Mouse (Mus musculus): ENCODE results near the gene Tlr13. TPM values are rescaled to one million over a fixed set of nuclear protein-coding genes. Genes with fewer than 3 reads are reported as not detected.
A peak's percentile ranks its signal among the peaks of the same experiment; 100 is the strongest.
"Not testable (repeated sequence)": the region's sequence is repeated elsewhere in the genome, so short reads cannot be mapped to it uniquely, and the experiment has no call there.

The Tlr13 gene
- polyA plus RNA-seq, 1 experiment: 1.2 TPM

DNA sequence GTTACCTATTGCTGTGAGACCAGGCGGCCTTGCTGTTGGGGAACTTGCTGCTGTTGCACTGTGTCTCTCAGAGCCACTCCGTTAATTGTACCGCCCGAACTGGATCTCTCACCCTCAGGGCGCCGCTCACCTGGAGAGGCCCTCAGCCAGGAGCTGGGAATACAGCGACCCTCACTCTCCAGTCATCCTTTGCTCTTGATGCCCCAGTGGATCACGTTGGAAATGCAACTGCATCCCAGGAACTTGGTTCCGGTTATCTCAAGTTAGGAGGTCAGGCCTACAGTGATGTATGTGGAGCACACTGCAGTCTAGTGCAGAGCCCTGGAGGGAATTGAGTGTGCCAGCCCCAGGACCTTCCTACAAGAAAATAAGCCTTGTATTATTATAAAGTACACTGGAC lies 33.3 kb downstream of the Tlr13 start:
- Histone ChIP-seq H3K4me1 (ENCODE audit: control insufficient read depth, insufficient read depth, low read length) (no peaks in the 10 kb centered on the region), H3K4me3 (ENCODE audit: insufficient read depth, low read length) (no peak overlapping the region), H3K27ac (ENCODE audit: insufficient read depth, low read length) (no peak overlapping the region)
- TF ChIP-seq POLR2A (IDR thresholded peaks at IDR 0.05; ENCODE audit: extremely low read depth, insufficient read depth, low read length): no peak
- no peak for TF ChIP-seq CTCF (IDR thresholded peaks at IDR 0.05; ENCODE audit: extremely low read depth, insufficient read depth, low read length)

DNA sequence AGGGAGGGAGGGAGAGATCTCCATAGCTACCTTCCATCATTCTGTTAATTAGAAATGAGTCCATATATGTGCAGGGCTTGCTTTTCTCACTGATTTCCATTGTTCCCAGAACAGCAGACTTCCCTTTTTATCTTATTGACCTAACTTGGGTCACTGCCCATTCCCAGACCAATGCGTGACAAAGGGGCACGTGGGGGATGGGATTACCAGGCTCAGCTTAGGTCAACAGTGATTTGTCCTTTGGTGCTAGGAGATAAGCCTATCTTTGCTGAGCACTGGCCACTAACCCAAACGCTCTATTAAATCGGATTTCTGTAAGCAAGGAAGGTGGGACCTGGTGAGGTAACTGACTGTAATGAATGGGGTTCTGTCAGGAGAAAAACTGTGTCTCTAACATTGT lies 41.3 kb downstream of the Tlr13 start:
- Histone ChIP-seq H3K4me3 (ENCODE audit: insufficient read depth, low read length) (no peak overlapping the region), H3K4me1 (ENCODE audit: control insufficient read depth, insufficient read depth, low read length) (peaks cover under 1% of the 10 kb centered on the region; the same call in 1 of the 2 replicates), H3K27ac (ENCODE audit: insufficient read depth, low read length) (no peak overlapping the region)
- TF ChIP-seq POLR2A (IDR thresholded peaks at IDR 0.05; ENCODE audit: extremely low read depth, insufficient read depth, low read length) (no peak), CTCF (IDR thresholded peaks at IDR 0.05; ENCODE audit: extremely low read depth, insufficient read depth, low read length) (no peak)

DNA sequence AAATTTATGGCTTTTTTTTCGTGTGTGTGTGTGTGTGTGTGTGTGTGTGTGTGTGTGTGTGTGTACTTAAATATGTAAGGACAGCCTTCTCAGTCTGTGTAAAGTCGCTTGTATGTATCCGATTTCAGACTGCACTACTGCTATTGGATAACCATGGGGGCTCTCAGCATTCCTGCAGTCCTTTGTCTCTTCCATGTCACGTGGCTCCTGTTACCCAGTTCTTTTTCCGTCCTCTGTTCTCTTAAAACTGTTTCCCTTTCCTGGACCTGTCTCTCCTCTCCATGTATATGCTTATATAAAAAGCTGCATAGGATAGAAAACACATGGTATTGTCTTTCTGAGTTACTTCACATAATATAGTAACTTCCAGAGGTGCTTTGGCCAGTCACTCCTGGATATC lies 42.7 kb downstream of the Tlr13 start:
- Histone ChIP-seq H3K4me3 (ENCODE audit: insufficient read depth, low read length) (no peak overlapping the region), H3K27ac (ENCODE audit: insufficient read depth, low read length) (no peak overlapping the region), H3K4me1 (ENCODE audit: control insufficient read depth, insufficient read depth, low read length) (peaks cover 3% of the 10 kb centered on the region; the same call in 1 of the 2 replicates)
- TF ChIP-seq CTCF (IDR thresholded peaks at IDR 0.05; ENCODE audit: extremely low read depth, insufficient read depth, low read length) (no peak), POLR2A (IDR thresholded peaks at IDR 0.05; ENCODE audit: extremely low read depth, insufficient read depth, low read length) (no peak)

DNA sequence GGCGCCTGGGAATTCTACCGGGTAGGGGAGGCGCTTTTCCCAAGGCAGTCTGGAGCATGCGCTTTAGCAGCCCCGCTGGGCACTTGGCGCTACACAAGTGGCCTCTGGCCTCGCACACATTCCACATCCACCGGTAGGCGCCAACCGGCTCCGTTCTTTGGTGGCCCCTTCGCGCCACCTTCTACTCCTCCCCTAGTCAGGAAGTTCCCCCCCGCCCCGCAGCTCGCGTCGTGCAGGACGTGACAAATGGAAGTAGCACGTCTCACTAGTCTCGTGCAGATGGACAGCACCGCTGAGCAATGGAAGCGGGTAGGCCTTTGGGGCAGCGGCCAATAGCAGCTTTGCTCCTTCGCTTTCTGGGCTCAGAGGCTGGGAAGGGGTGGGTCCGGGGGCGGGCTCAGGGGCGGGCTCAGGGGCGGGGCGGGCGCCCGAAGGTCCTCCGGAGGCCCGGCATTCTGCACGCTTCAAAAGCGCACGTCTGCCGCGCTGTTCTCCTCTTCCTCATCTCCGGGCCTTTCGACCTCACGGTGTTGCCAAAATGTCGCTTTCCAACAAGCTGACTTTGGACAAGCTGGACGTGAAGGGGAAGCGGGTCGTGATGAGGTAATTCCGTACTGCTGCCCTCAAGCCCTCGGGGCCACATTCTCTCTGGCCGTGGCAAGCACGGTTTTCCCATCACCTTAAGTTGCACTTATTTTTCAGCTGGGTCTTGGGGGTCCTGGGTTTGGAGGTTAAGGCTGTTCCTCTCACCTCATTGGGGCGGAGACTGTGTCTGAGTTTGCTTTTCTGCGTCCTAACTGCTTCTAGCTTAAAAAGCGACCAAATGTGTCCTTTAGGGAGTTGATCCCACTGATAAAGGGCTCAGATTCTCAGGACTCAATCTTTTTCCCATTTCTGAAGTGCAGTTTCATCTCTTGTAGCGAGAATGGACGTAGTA lies 44.0 kb downstream of the Tlr13 start, which contains the start of gene Pgk1:
Pgk1 (plus strand) TSS at position 388 of the 937 bp plus-strand sequence.
- TF ChIP-seq POLR2A (IDR thresholded peaks at IDR 0.05; ENCODE audit: extremely low read depth, insufficient read depth, low read length): peak; percentile 54; the same call in 1 of the 2 replicates
- no peak for TF ChIP-seq CTCF (IDR thresholded peaks at IDR 0.05; ENCODE audit: extremely low read depth, insufficient read depth, low read length)
- Histone ChIP-seq H3K27ac (ENCODE audit: insufficient read depth, low read length) (peak within 1 kb of the TSS; percentile 82), H3K4me1 (ENCODE audit: control insufficient read depth, insufficient read depth, low read length) (peaks cover 3% of the 10 kb centered on the region; the same call in 1 of the 2 replicates), H3K4me3 (ENCODE audit: insufficient read depth, low read length) (peak within 1 kb of the TSS; percentile 88)

DNA sequence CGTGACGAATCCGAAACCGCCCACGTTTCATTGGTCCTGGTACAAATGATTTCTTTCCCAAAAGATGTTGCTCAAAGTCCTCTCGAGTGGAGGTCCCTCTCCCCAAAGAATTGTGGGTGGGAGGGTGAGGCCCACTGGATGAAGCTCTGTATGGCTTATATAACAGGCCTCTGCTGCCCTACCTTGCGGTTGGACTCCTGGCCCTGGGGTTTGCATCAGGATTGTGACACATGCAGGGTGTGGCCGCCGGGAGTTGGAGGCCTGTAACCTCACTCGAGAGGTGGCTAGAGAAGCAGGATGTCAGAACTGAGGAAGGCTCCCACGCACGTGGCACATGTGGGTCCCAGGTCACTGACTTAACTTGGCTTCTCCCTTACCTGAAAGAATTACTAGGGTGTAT lies 44.7 kb downstream of the Tlr13 start:
- peak overlapping the region; percentile 82 for H3K27ac ChIP-seq (ENCODE audit: insufficient read depth, low read length)
- TF ChIP-seq CTCF (IDR thresholded peaks at IDR 0.05; ENCODE audit: extremely low read depth, insufficient read depth, low read length) (no peak), POLR2A (IDR thresholded peaks at IDR 0.05; ENCODE audit: extremely low read depth, insufficient read depth, low read length) (no peak)
- peaks cover 3% of the 10 kb centered on the region; the same call in 1 of the 2 replicates for H3K4me1 ChIP-seq (ENCODE audit: control insufficient read depth, insufficient read depth, low read length)
- peak overlapping the region; percentile 88 for H3K4me3 ChIP-seq (ENCODE audit: insufficient read depth, low read length)

DNA sequence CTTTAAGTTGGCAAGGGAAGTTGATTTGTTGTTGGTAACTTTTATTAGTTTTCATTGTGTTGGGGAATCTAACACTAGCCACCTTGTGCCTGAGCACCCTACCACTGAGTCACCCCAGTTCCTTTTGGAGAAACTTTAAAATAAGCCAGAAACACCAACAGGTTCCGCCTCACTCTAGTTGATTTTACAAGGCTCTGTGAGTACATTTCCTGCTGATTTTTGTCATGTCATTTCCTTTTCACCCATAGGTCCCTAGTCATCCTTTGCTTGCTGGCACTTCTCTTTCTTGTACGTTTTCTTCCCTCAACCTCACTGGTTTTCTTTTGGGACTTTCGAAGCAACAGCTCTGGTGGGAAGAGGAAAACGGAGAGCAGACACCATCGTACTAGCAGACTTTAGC lies 46.4 kb downstream of the Tlr13 start:
- Histone ChIP-seq H3K4me1 (ENCODE audit: control insufficient read depth, insufficient read depth, low read length) (peaks cover 3% of the 10 kb centered on the region; the same call in 1 of the 2 replicates), H3K4me3 (ENCODE audit: insufficient read depth, low read length) (no peak overlapping the region; the same call in 1 of the 2 replicates), H3K27ac (ENCODE audit: insufficient read depth, low read length) (no peak overlapping the region)
- TF ChIP-seq CTCF (IDR thresholded peaks at IDR 0.05; ENCODE audit: extremely low read depth, insufficient read depth, low read length) (no peak), POLR2A (IDR thresholded peaks at IDR 0.05; ENCODE audit: extremely low read depth, insufficient read depth, low read length) (no peak)

DNA sequence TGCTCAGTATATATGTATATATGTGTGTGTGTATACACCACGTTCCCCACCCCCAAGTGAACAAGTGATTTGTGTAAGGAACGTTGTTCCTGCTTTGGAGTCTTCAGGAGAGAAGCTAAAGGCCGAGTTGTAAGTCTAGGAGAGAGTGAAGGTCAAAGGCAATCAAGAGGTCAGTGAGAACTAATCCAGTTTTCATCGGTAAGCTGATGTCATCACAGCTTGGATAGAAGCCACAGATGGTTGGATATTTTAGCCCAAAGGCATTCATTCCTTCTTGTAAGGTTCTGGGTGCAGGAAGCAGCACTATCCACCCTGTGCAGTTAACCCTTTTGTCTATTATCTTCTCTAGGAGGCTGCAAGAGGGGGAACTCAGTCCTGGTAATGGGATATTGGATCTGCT lies 47.1 kb downstream of the Tlr13 start:
- H3K27ac ChIP-seq (ENCODE audit: insufficient read depth, low read length): no peak overlapping the region

DNA sequence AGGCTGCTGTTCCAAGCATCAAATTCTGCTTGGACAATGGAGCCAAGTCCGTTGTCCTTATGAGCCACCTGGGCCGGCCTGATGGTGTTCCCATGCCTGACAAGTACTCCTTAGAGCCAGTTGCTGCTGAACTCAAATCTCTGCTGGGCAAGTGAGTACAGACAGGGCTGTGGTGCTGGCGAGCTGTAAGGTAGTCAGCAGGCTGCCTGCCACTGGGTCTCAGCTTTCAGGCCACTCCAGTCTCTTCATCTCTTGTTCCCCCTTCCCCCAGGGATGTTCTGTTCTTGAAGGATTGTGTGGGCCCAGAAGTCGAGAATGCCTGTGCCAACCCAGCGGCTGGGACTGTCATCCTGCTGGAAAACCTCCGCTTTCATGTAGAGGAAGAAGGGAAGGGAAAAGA lies 51.4 kb downstream of the Tlr13 start:
- H3K4me1 ChIP-seq (ENCODE audit: control insufficient read depth, insufficient read depth, low read length); H3K27ac ChIP-seq (ENCODE audit: insufficient read depth, low read length); H3K4me3 ChIP-seq (ENCODE audit: insufficient read depth, low read length): not testable (repeated sequence)

More for the DNA sequence above, 47.1 kb downstream of the Tlr13 start:
- Histone ChIP-seq H3K4me3 (ENCODE audit: insufficient read depth, low read length) (no peak overlapping the region), H3K4me1 (ENCODE audit: control insufficient read depth, insufficient read depth, low read length) (peaks cover 3% of the 10 kb centered on the region; the same call in 1 of the 2 replicates)
- TF ChIP-seq CTCF (IDR thresholded peaks at IDR 0.05; ENCODE audit: extremely low read depth, insufficient read depth, low read length) (no peak), POLR2A (IDR thresholded peaks at IDR 0.05; ENCODE audit: extremely low read depth, insufficient read depth, low read length) (no peak)

DNA sequence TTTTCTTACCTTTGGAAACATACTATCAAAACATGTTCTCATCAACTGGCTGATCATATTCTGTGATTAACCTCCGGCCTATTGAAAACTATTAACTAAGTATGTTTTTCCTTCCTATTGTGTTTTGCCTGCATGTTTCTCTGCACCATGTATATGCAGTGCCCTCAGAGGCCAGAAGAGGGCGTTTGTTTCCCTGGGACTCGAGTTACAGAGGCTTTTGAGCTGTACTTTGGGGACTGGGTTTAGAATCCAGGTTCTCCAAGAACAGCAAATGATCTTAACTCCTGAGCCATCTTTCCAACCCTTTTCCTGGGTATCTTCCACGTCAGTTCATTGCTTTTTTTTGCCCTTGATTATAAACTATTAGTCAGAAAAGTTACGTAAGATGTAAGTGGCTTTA lies 54.3 kb downstream of the Tlr13 start:
- H3K4me3 ChIP-seq (ENCODE audit: insufficient read depth, low read length): no peak overlapping the region
- 0 out of 2 replicates have a peak, but pooled peaks have one; percentile 3 for TF ChIP-seq CTCF (IDR thresholded peaks at IDR 0.05; ENCODE audit: extremely low read depth, insufficient read depth, low read length)
- TF ChIP-seq POLR2A (IDR thresholded peaks at IDR 0.05; ENCODE audit: extremely low read depth, insufficient read depth, low read length): no peak
- no peaks in the 10 kb centered on the region for H3K4me1 ChIP-seq (ENCODE audit: control insufficient read depth, insufficient read depth, low read length)
- H3K27ac ChIP-seq (ENCODE audit: insufficient read depth, low read length): no peak overlapping the region

DNA sequence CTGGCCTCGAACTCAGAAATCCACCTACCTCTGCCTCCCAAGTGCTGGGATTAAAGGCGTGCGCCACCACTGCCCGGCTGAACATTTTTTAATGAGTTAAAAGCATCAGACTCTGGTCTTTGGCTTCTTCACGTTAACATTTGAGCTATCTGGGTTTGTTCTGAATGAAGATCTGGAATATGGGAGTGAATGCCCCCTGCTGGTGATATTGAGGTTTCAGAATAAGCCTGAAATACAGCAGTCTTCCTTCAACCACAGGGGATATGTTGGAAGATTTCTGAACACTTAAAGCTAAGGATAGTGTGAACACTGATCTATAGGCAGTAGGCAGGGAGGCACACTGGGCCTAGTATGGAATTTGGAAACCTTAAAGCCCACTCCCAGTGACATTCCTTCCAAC lies 55.9 kb downstream of the Tlr13 start:
- H3K4me3 ChIP-seq (ENCODE audit: insufficient read depth, low read length): no peak overlapping the region
- no peak for TF ChIP-seq CTCF (IDR thresholded peaks at IDR 0.05; ENCODE audit: extremely low read depth, insufficient read depth, low read length)
- no peak for TF ChIP-seq POLR2A (IDR thresholded peaks at IDR 0.05; ENCODE audit: extremely low read depth, insufficient read depth, low read length)
- H3K4me1 ChIP-seq (ENCODE audit: control insufficient read depth, insufficient read depth, low read length): no peaks in the 10 kb centered on the region
- H3K27ac ChIP-seq (ENCODE audit: insufficient read depth, low read length): no peak overlapping the region

All from cortical plate, adult 2 months (tissue).